Mouse (Mus musculus): ENCODE results near the gene Sept9. TPM values are rescaled to one million over a fixed set of nuclear protein-coding genes. Genes with fewer than 3 reads are reported as not detected.

Sept9 gene
- polyA plus RNA-seq, 1 experiment = 253 TPM

GRCm38 (mm10) chr11:117402550-117402949 lies 203.1 kb downstream of the Sept9 start:
- TF ChIP-seq POLR2A (IDR thresholded peaks at IDR 0.05; ENCODE audit: insufficient read length, low read depth) (no peak), REST (IDR thresholded peaks at IDR 0.05; ENCODE audit: insufficient read depth, insufficient read length) (no peak), SRF (IDR thresholded peaks at IDR 0.05; ENCODE audit: control insufficient read depth, insufficient read length, low read depth) (no peak), USF1 (IDR thresholded peaks at IDR 0.05; ENCODE audit: low read depth) (no peak), CEBPB (IDR thresholded peaks at IDR 0.05; ENCODE audit: insufficient read depth, poor library complexity, severe bottlenecking) (no peak), MYOG (IDR thresholded peaks at IDR 0.05; ENCODE audit: control insufficient read depth in 1 of 3, insufficient read depth in 1 of 3, insufficient read length in 2 of 3, low read depth in 2 of 3) (no peak), TCF3 (IDR thresholded peaks at IDR 0.05; ENCODE audit: insufficient read length, low read depth) (no peak), MYOD1 (IDR thresholded peaks at IDR 0.05; ENCODE audit: control insufficient read depth in 1 of 3, insufficient read length in 2 of 3, low read depth in 2 of 3) (no peak), MAX (IDR thresholded peaks at IDR 0.05; ENCODE audit: low read depth) (no peak), POLR2AphosphoS2 (IDR thresholded peaks at IDR 0.05; ENCODE audit: insufficient read length, low read depth) (no peak), E2F4 (IDR thresholded peaks at IDR 0.05; ENCODE audit: insufficient read depth) (no peak), TCF12 (IDR thresholded peaks at IDR 0.05; ENCODE audit: insufficient read depth, poor library complexity, severe bottlenecking) (no peak)
- Histone ChIP-seq H3K79me2 (ENCODE audit: control insufficient read depth, insufficient read depth) (no peaks in the 10 kb centered on the region), H3K27me3 (ENCODE audit: control insufficient read depth, insufficient read depth, insufficient read length) (peaks cover 26% of the 10 kb centered on the region), H3K4me2 (ENCODE audit: low read depth) (no peak overlapping the region), H3K4me3 (no peak overlapping the region), H3ac (ENCODE audit: control insufficient read depth, insufficient read length) (no peak overlapping the region), H3K36me3 (ENCODE audit: control insufficient read depth, insufficient read depth) (no peaks in the 10 kb centered on the region)

- no peak for TF ChIP-seq TCF12 (IDR thresholded peaks at IDR 0.05; ENCODE audit: insufficient read depth, poor library complexity, severe bottlenecking)
- no peak for TF ChIP-seq MYOG (IDR thresholded peaks at IDR 0.05; ENCODE audit: control insufficient read depth in 1 of 3, insufficient read depth in 1 of 3, insufficient read length in 2 of 3, low read depth in 2 of 3)
- no peak for TF ChIP-seq E2F4 (IDR thresholded peaks at IDR 0.05; ENCODE audit: insufficient read depth)
- no peak for TF ChIP-seq SRF (IDR thresholded peaks at IDR 0.05; ENCODE audit: control insufficient read depth, insufficient read length, low read depth)
- TF ChIP-seq MYOD1 (IDR thresholded peaks at IDR 0.05; ENCODE audit: control insufficient read depth in 1 of 3, insufficient read length in 2 of 3, low read depth in 2 of 3) = no peak
- Histone ChIP-seq H3K79me2 (ENCODE audit: control insufficient read depth, insufficient read depth) (no peaks in the 10 kb centered on the region), H3K4me2 (ENCODE audit: low read depth) (no peak overlapping the region), H3K36me3 (ENCODE audit: control insufficient read depth, insufficient read depth) (no peaks in the 10 kb centered on the region), H3K4me3 (no peak overlapping the region), H3K27me3 (ENCODE audit: control insufficient read depth, insufficient read depth, insufficient read length) (peaks cover 21% of the 10 kb centered on the region), H3ac (ENCODE audit: control insufficient read depth, insufficient read length) (no peak overlapping the region)
These were observed 203.6 kb downstream of the Sept9 start for GRCm38 (mm10) chr11:117403073-117403472.

- no peak overlapping the region for H3K4me3 ChIP-seq
- H3ac ChIP-seq (ENCODE audit: control insufficient read depth, insufficient read length) = no peak overlapping the region
- peaks cover 23% of the 10 kb centered on the region for H3K27me3 ChIP-seq (ENCODE audit: control insufficient read depth, insufficient read depth, insufficient read length)
- no peaks in the 10 kb centered on the region for H3K36me3 ChIP-seq (ENCODE audit: control insufficient read depth, insufficient read depth)
- TF ChIP-seq CEBPB (IDR thresholded peaks at IDR 0.05; ENCODE audit: insufficient read depth, poor library complexity, severe bottlenecking) (no peak), POLR2A (IDR thresholded peaks at IDR 0.05; ENCODE audit: insufficient read length, low read depth) (no peak), TCF12 (IDR thresholded peaks at IDR 0.05; ENCODE audit: insufficient read depth, poor library complexity, severe bottlenecking) (no peak), MYOG (IDR thresholded peaks at IDR 0.05; ENCODE audit: control insufficient read depth in 1 of 3, insufficient read depth in 1 of 3, insufficient read length in 2 of 3, low read depth in 2 of 3) (no peak), MYOD1 (IDR thresholded peaks at IDR 0.05; ENCODE audit: control insufficient read depth in 1 of 3, insufficient read length in 2 of 3, low read depth in 2 of 3) (no peak), E2F4 (IDR thresholded peaks at IDR 0.05; ENCODE audit: insufficient read depth) (no peak), POLR2AphosphoS2 (IDR thresholded peaks at IDR 0.05; ENCODE audit: insufficient read length, low read depth) (no peak)
- no peaks in the 10 kb centered on the region for H3K79me2 ChIP-seq (ENCODE audit: control insufficient read depth, insufficient read depth)
- H3K4me2 ChIP-seq (ENCODE audit: low read depth) = no peak overlapping the region
These were observed 204.3 kb downstream of the Sept9 start for GRCm38 (mm10) chr11:117403781-117404180.

DNA sequence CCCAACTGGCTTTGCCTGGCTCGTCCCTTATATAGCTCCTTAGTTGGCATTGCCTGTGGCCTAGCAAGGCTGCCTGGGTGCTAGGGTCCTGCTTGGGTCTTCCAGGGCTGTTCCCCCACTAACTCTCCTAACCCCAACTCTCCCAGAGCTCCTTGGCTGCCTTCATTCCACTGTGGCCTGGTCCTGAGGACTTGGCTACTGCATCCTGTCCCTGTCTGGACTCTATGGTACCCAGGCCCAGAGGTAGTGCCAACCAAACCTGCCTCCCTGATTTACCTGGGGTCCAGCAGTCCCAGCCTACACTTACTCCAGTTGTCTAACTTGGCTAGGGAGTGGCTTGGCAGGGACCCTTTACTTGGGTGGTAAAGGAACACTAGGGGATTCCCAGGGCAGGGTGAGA lies 207.2 kb downstream of the Sept9 start:
- TF ChIP-seq E2F4 (IDR thresholded peaks at IDR 0.05; ENCODE audit: insufficient read depth) (no peak), TCF12 (IDR thresholded peaks at IDR 0.05; ENCODE audit: insufficient read depth, poor library complexity, severe bottlenecking) (no peak), MYOG (IDR thresholded peaks at IDR 0.05; ENCODE audit: control insufficient read depth in 1 of 3, insufficient read depth in 1 of 3, insufficient read length in 2 of 3, low read depth in 2 of 3) (no peak), CEBPB (IDR thresholded peaks at IDR 0.05; ENCODE audit: insufficient read depth, poor library complexity, severe bottlenecking) (no peak), REST (IDR thresholded peaks at IDR 0.05; ENCODE audit: insufficient read depth, insufficient read length) (no peak), MYOD1 (IDR thresholded peaks at IDR 0.05; ENCODE audit: control insufficient read depth in 1 of 3, insufficient read length in 2 of 3, low read depth in 2 of 3) (no peak), TCF3 (IDR thresholded peaks at IDR 0.05; ENCODE audit: insufficient read length, low read depth) (no peak), USF1 (IDR thresholded peaks at IDR 0.05; ENCODE audit: low read depth) (no peak), POLR2A (IDR thresholded peaks at IDR 0.05; ENCODE audit: insufficient read length, low read depth) (no peak), POLR2AphosphoS2 (IDR thresholded peaks at IDR 0.05; ENCODE audit: insufficient read length, low read depth) (no peak), SRF (IDR thresholded peaks at IDR 0.05; ENCODE audit: control insufficient read depth, insufficient read length, low read depth) (no peak), MAX (IDR thresholded peaks at IDR 0.05; ENCODE audit: low read depth) (no peak)
- Histone ChIP-seq H3K27me3 (ENCODE audit: control insufficient read depth, insufficient read depth, insufficient read length) (peaks cover 16% of the 10 kb centered on the region), H3K36me3 (ENCODE audit: control insufficient read depth, insufficient read depth) (no peaks in the 10 kb centered on the region), H3K79me2 (ENCODE audit: control insufficient read depth, insufficient read depth) (no peaks in the 10 kb centered on the region), H3ac (ENCODE audit: control insufficient read depth, insufficient read length) (no peak overlapping the region), H3K4me2 (ENCODE audit: low read depth) (no peak overlapping the region), H3K4me3 (no peak overlapping the region)

GRCm38 (mm10) chr11:117407196-117407595 lies 207.7 kb downstream of the Sept9 start:
- Histone ChIP-seq H3K4me3 (no peak overlapping the region), H3ac (ENCODE audit: control insufficient read depth, insufficient read length) (no peak overlapping the region), H3K27me3 (ENCODE audit: control insufficient read depth, insufficient read depth, insufficient read length) (peaks cover 16% of the 10 kb centered on the region), H3K79me2 (ENCODE audit: control insufficient read depth, insufficient read depth) (no peaks in the 10 kb centered on the region), H3K4me2 (ENCODE audit: low read depth) (no peak overlapping the region), H3K36me3 (ENCODE audit: control insufficient read depth, insufficient read depth) (no peaks in the 10 kb centered on the region)
- TF ChIP-seq SRF (IDR thresholded peaks at IDR 0.05; ENCODE audit: control insufficient read depth, insufficient read length, low read depth) (no peak), E2F4 (IDR thresholded peaks at IDR 0.05; ENCODE audit: insufficient read depth) (no peak), TCF3 (IDR thresholded peaks at IDR 0.05; ENCODE audit: insufficient read length, low read depth) (no peak), CEBPB (IDR thresholded peaks at IDR 0.05; ENCODE audit: insufficient read depth, poor library complexity, severe bottlenecking) (no peak), REST (IDR thresholded peaks at IDR 0.05; ENCODE audit: insufficient read depth, insufficient read length) (no peak), MYOG (IDR thresholded peaks at IDR 0.05; ENCODE audit: control insufficient read depth in 1 of 3, insufficient read depth in 1 of 3, insufficient read length in 2 of 3, low read depth in 2 of 3) (no peak), POLR2AphosphoS2 (IDR thresholded peaks at IDR 0.05; ENCODE audit: insufficient read length, low read depth) (no peak), USF1 (IDR thresholded peaks at IDR 0.05; ENCODE audit: low read depth) (no peak), MYOD1 (IDR thresholded peaks at IDR 0.05; ENCODE audit: control insufficient read depth in 1 of 3, insufficient read length in 2 of 3, low read depth in 2 of 3) (no peak)
